Mouse (Mus musculus) myocyte (in vitro differentiated cells): ENCODE measurements around the gene Gphb5. TPM values are rescaled to one million over a fixed set of nuclear protein-coding genes. Genes with fewer than 3 reads are reported as not detected.

ENCODE experiments used
- H3K27me3 ChIP-seq: one replicate; pipeline ENCODE4 v1.6.1; 2011; ENCODE audit not compliant: control insufficient read depth, insufficient read depth, insufficient read length
- H3K36me3 ChIP-seq: one replicate; pipeline ENCODE4 v1.6.1; 2011; ENCODE audit not compliant: control insufficient read depth, insufficient read depth
- H3K4me2 ChIP-seq: one replicate; pipeline ENCODE4 v1.6.1; 2011; ENCODE audit warnings: low read depth, control low read depth
- H3K4me3 ChIP-seq: one replicate; pipeline ENCODE4 v1.5.1; 2011; ENCODE audit warnings: mild to moderate bottlenecking, control low read depth, moderate library complexity
- H3K79me2 ChIP-seq: one replicate; pipeline ENCODE4 v1.6.1; 2011; ENCODE audit not compliant: control insufficient read depth, insufficient read depth
- H3ac ChIP-seq: one replicate; pipeline ENCODE4 v1.6.1; 2011; ENCODE audit not compliant: control insufficient read depth, insufficient read length
- CEBPB ChIP-seq: IDR thresholded peaks from 2 replicates; pipeline ENCODE4 v1.6.1; 2011; ENCODE audit warnings: mild to moderate bottlenecking, moderate library complexity; ENCODE audit not compliant: poor library complexity, insufficient read depth, severe bottlenecking
- E2F4 ChIP-seq: IDR thresholded peaks from one replicate; pipeline ENCODE4 v1.6.1; 2011; ENCODE audit warnings: mild to moderate bottlenecking, control low read depth, moderate library complexity; ENCODE audit not compliant: insufficient read depth
- MAX ChIP-seq: IDR thresholded peaks from one replicate; pipeline ENCODE4 v1.6.1; 2011; ENCODE audit warnings: low read depth, mild to moderate bottlenecking, control low read depth
- MYOD1 ChIP-seq, 3 experiments: IDR thresholded peaks; one replicate each; pipeline ENCODE4 v1.6.1; 2011; ENCODE audit warnings: control low read depth in 2 of 3, low read depth in 2 of 3, mild to moderate bottlenecking in 2 of 3, moderate library complexity in 1 of 3; ENCODE audit not compliant: insufficient read length in 2 of 3, control insufficient read depth in 1 of 3
- MYOG ChIP-seq, 3 experiments: IDR thresholded peaks; one replicate each; pipeline ENCODE4 v1.6.1; 2011; ENCODE audit warnings: control low read depth in 2 of 3, low read depth in 2 of 3, mild to moderate bottlenecking in 2 of 3; ENCODE audit not compliant: insufficient read length in 2 of 3, control insufficient read depth in 1 of 3, insufficient read depth in 1 of 3
- POLR2A ChIP-seq: IDR thresholded peaks from one replicate; pipeline ENCODE4 v1.6.1; 2011; ENCODE audit warnings: low read depth, mild to moderate bottlenecking, control low read depth, moderate library complexity; ENCODE audit not compliant: insufficient read length
- POLR2AphosphoS2 ChIP-seq: IDR thresholded peaks from one replicate; pipeline ENCODE4 v1.6.1; 2011; ENCODE audit warnings: low read depth, control low read depth; ENCODE audit not compliant: insufficient read length
- REST ChIP-seq: IDR thresholded peaks from one replicate; pipeline ENCODE4 v1.6.1; 2011; ENCODE audit warnings: mild to moderate bottlenecking, control low read depth, moderate library complexity; ENCODE audit not compliant: insufficient read depth, insufficient read length
- SRF ChIP-seq: IDR thresholded peaks from one replicate; pipeline ENCODE4 v1.6.1; 2011; ENCODE audit warnings: low read depth; ENCODE audit not compliant: control insufficient read depth, insufficient read length
- TCF12 ChIP-seq: IDR thresholded peaks from one replicate; pipeline ENCODE4 v1.6.1; 2011; ENCODE audit warnings: mild to moderate bottlenecking, control low read depth; ENCODE audit not compliant: poor library complexity, insufficient read depth, severe bottlenecking
- TCF3 ChIP-seq: IDR thresholded peaks from one replicate; pipeline ENCODE4 v1.6.1; 2011; ENCODE audit warnings: low read depth, control low read depth; ENCODE audit not compliant: insufficient read length
- USF1 ChIP-seq: IDR thresholded peaks from one replicate; pipeline ENCODE4 v1.6.1; 2011; ENCODE audit warnings: low read depth, mild to moderate bottlenecking, control low read depth, moderate library complexity
- polyA plus RNA-seq: library from polyadenylated mRNA; unstranded; fragments of >200 nt; fragmentation: generic; extraction: Trizol; gene quantifications from one replicate; pipeline ENCODE4 v1.2.1, GENCODE M21; 2012; ENCODE audit warnings: missing spikeins

Gene Gphb5
- polyA plus RNA-seq = not detected

DNA sequence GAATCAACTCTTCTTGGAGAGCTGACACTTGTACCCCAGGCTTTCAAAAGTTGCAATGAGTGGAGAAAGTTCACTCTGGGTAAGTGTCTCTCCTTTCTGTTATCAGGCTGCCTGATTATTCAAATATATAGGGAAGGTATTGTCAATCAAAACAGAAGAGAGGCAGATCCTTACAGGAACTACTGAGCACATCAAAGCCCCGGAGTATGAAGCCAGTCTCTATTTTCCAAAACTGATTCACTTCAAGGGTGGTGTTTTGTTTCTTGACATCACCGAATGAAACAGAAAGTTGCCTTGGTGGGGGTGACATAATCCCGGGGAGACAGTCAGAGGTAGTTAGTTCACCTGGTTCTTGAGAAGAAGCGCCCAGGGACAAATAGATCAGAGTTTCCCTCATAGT, at the start of gene Gphb5:
Gphb5 (minus strand) TSS at position 101 of the 400 bp plus-strand sequence.
- Histone ChIP-seq H3K27me3 (no peaks in the 10 kb centered on the region), H3ac (no peak within 1 kb of the TSS), H3K36me3 (no peaks in the 10 kb centered on the region), H3K4me3 (no peak within 1 kb of the TSS), H3K4me2 (no peak within 1 kb of the TSS), H3K79me2 (no peaks in the 10 kb centered on the region)
- TF ChIP-seq CEBPB = no peak
- no peak for TF ChIP-seq SRF
- TF ChIP-seq MYOD1 (IDR thresholded peaks at IDR 0.05; ENCODE audit: control insufficient read depth in 1 of 3, insufficient read length in 2 of 3, low read depth in 2 of 3) = no peak
- TF ChIP-seq POLR2AphosphoS2 = no peak
- TF ChIP-seq TCF3 = no peak
- no peak for TF ChIP-seq USF1
- no peak for TF ChIP-seq MAX
- no peak for TF ChIP-seq TCF12
- TF ChIP-seq E2F4 = no peak
- TF ChIP-seq REST = no peak
- TF ChIP-seq MYOG (IDR thresholded peaks at IDR 0.05; ENCODE audit: control insufficient read depth in 1 of 3, insufficient read depth in 1 of 3, insufficient read length in 2 of 3, low read depth in 2 of 3) = no peak
- no peak for TF ChIP-seq POLR2A

DNA sequence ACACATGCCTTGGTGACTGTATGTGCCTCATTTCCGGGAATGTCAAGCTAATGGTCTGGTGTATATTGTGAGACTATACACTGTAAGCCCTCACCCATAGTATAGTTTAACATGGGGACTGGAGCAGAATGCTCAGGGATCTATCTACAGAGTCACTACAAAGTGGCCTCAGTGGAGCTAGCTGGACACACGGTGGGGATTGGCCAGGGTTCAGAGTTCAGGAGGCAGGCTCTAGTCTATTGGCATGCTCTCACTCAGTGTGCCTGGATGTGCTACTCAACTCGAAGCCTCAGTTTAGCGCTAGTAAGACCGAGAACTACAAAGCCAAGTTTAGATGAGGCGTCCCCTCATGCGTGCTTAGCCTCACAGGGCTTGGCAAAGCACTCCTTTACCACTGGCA, 49.6 kb upstream of the Gphb5 start:
- no peak overlapping the region for H3K4me3 ChIP-seq
- no peaks in the 10 kb centered on the region for H3K79me2 ChIP-seq
- H3K27me3 ChIP-seq = no peaks in the 10 kb centered on the region
- no peak for TF ChIP-seq SRF
- no peak for TF ChIP-seq TCF3
- TF ChIP-seq MAX = no peak
- no peak for TF ChIP-seq MYOD1 (IDR thresholded peaks at IDR 0.05; ENCODE audit: control insufficient read depth in 1 of 3, insufficient read length in 2 of 3, low read depth in 2 of 3)
- no peak for TF ChIP-seq CEBPB
- TF ChIP-seq POLR2A = no peak
- TF ChIP-seq USF1 = no peak
- H3ac ChIP-seq = no peak overlapping the region
- no peak overlapping the region for H3K4me2 ChIP-seq
- peaks cover 31% of the 10 kb centered on the region for H3K36me3 ChIP-seq

DNA sequence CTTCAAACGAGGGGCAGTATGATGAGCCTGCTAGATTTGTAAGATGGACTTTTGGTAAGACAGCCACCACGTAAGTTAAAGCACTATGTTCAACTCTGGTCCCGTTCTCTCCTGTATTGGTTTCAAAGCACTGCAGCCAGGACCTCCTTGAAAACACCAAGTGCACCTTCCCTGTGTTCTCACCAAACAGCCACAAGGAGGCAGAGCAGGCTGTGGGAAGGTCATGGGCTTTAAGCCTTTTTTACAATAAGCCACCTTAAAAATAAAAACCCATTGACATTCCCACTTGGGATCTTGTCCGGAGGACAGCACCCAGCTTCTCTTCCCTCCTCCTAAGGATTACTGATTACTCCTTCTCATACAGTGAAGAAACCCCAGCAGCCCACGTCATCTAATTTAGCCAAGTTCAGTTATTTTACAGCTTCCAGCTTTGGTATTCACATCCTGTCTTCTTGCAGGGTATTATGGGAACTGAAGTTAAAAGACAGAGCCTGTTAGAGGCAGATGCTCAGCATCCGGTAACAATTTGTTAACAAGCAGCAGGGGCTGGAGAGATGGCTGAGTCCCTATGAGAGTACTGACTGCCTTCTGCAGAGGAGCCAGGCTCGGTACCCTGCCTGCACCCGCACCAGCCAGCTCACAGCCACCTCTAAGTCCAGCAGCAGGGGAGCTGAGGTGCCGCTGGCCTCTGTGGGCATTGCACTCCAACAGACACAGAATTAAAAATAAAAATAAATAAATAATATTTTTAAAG, 47.6 kb upstream of the Gphb5 start:
- TF ChIP-seq POLR2A (no peak), POLR2AphosphoS2 (no peak), USF1 (no peak), CEBPB (no peak), TCF12 (no peak), SRF (no peak), MYOD1 (IDR thresholded peaks at IDR 0.05; ENCODE audit: control insufficient read depth in 1 of 3, insufficient read length in 2 of 3, low read depth in 2 of 3) (no peak)
- H3ac ChIP-seq = no peak overlapping the region
- peaks cover 31% of the 10 kb centered on the region for H3K36me3 ChIP-seq
- H3K79me2 ChIP-seq = no peaks in the 10 kb centered on the region
- no peak overlapping the region for H3K4me3 ChIP-seq
- H3K4me2 ChIP-seq = no peak overlapping the region
- H3K27me3 ChIP-seq = no peaks in the 10 kb centered on the region

DNA sequence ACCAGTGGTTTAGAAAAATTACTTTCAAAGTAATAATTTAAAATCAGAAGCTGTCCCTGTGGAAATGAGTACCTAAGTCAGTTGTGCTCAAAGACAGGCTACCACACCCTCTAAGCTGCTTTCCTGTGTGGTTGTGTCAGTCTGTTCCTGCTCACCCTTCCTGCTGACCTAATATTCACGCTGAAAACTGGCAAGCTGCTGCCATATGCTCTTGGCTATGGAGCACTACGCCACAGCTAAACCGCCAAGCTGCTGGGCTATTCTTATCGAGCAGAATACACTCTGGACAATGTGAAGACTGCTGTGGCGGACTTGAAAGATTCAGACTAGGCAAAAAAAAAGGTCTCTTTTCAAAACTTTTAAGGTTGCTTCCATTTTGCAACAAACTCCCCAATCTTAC, 44.0 kb upstream of the Gphb5 start:
- Histone ChIP-seq H3K4me3 (no peak overlapping the region), H3K4me2 (no peak overlapping the region), H3K27me3 (no peaks in the 10 kb centered on the region), H3K79me2 (no peaks in the 10 kb centered on the region), H3ac (no peak overlapping the region), H3K36me3 (peaks cover 17% of the 10 kb centered on the region)
- no peak for TF ChIP-seq SRF
- TF ChIP-seq MAX = no peak
- TF ChIP-seq USF1 = no peak
- TF ChIP-seq REST = no peak
- TF ChIP-seq TCF12 = no peak
- no peak for TF ChIP-seq MYOG (IDR thresholded peaks at IDR 0.05; ENCODE audit: control insufficient read depth in 1 of 3, insufficient read depth in 1 of 3, insufficient read length in 2 of 3, low read depth in 2 of 3)
- no peak for TF ChIP-seq POLR2A
- TF ChIP-seq POLR2AphosphoS2 = no peak
- TF ChIP-seq MYOD1 (IDR thresholded peaks at IDR 0.05; ENCODE audit: control insufficient read depth in 1 of 3, insufficient read length in 2 of 3, low read depth in 2 of 3) = no peak
- no peak for TF ChIP-seq TCF3
- TF ChIP-seq CEBPB = no peak
- TF ChIP-seq E2F4 = no peak

DNA sequence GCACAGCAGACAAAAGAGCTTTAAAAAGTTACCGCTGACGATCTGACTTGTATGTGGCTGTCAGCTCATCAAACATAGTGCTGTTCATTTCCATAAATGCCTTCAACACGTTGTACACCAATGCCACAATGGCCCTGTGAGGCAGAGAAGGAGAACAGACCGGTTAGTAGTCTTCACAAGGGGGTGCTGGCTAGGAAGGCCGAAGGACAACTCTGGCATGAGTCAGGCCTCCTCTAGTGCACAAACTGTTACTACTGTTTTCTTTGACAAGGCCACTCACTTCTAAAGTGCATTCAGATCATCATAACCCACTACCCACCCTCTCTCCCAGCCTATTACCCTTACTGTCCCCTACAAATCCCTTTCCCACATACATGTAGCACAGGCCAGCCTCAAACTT, 43.1 kb upstream of the Gphb5 start:
- Histone ChIP-seq H3K36me3 (peaks cover 12% of the 10 kb centered on the region), H3K27me3 (no peaks in the 10 kb centered on the region), H3ac (no peak overlapping the region), H3K4me2 (no peak overlapping the region), H3K79me2 (no peaks in the 10 kb centered on the region), H3K4me3 (no peak overlapping the region)
- no peak for TF ChIP-seq MYOD1 (IDR thresholded peaks at IDR 0.05; ENCODE audit: control insufficient read depth in 1 of 3, insufficient read length in 2 of 3, low read depth in 2 of 3)
